Comparison of ENCODE assay signal across 16 mouse cellular contexts in genomic region chr1:56165228-56165627, GRCm38 (mm10).
"Had no signal": no experiment of that assay in that cellular context is flagged by ENCODE, and none has a peak within 500 bp of the region (broad histone marks: within the 10 kb centered on the region; RNA-seq: fewer than 3 reads in every experiment).

No protein-coding gene starts in this region.

- H3K4me2 ChIP-seq: lung, embryonic 14.5 days; midbrain, embryonic 12.5 days; neural tube, embryonic 13.5 days; neural tube, embryonic 15.5 days; stomach, embryonic 15.5 days had no signal

- H3K36me3 ChIP-seq: midbrain, embryonic 10.5 days; midbrain, embryonic 12.5 days; neural tube, embryonic 13.5 days; neural tube, embryonic 15.5 days; stomach, embryonic 15.5 days had no signal

- H3K9me3 ChIP-seq: midbrain, embryonic 10.5 days; midbrain, embryonic 12.5 days; neural tube, embryonic 13.5 days; neural tube, embryonic 15.5 days; stomach, embryonic 15.5 days had no signal

- H3K4me3 ChIP-seq: midbrain, embryonic 10.5 days; midbrain, embryonic 12.5 days; myocyte; neural tube, embryonic 13.5 days; neural tube, embryonic 15.5 days; stomach, embryonic 15.5 days had no signal

- H3K27me3 ChIP-seq: midbrain, embryonic 12.5 days; neural tube, embryonic 13.5 days; neural tube, embryonic 15.5 days; stomach, embryonic 15.5 days had no signal

- ATAC-seq: midbrain, embryonic 16.5 days had no signal

- H3K27ac ChIP-seq: midbrain, embryonic 10.5 days; midbrain, embryonic 12.5 days; neural tube, embryonic 13.5 days; neural tube, embryonic 15.5 days; stomach, embryonic 15.5 days; stomach, postnatal 0 days had no signal

- H3K9ac ChIP-seq: lung, embryonic 14.5 days; midbrain, embryonic 12.5 days; neural tube, embryonic 13.5 days; neural tube, embryonic 15.5 days; stomach, embryonic 15.5 days had no signal

- DNase-seq: lung, adult 18-20 months; lung, embryonic 14.5 days; lung, postnatal 10 days; lung, postnatal 4 days; midbrain, embryonic 14.5 days; right cerebral cortex, postnatal 14 days; thymus, postnatal 14 days; thymus, postnatal 36 days had no signal

- H3K4me1 ChIP-seq: midbrain, embryonic 10.5 days; midbrain, embryonic 12.5 days; neural tube, embryonic 13.5 days; neural tube, embryonic 15.5 days; stomach, embryonic 15.5 days had no signal
